Mouse (Mus musculus) Patski (cell line): ENCODE data around the gene Asic1. TPM values are rescaled to one million over a fixed set of nuclear protein-coding genes. Genes with fewer than 3 reads are reported as not detected.

ENCODE experiments used
- ATAC-seq: fragments of 100-300 bp; one replicate; pipeline ENCODE4 v1.8.0; 2021
- CTCF ChIA-PET: fragments of 350-600 bp; sonication (Branson Sonifier 250); formaldehyde crosslinking; loops from one replicate; lab custom pipeline; 2022; ENCODE audit warnings: inconsistent platforms; lab: Charles Lee
- POLR2A ChIA-PET: fragments of 350-600 bp; sonication (Branson Sonifier 250); formaldehyde crosslinking; loops from one replicate; lab custom pipeline; 2022; ENCODE audit warnings: antibody characterized with exemption, inconsistent platforms; lab: Charles Lee
- DNase-seq: peaks from one replicate; pipeline ENCODE4 v3.0.0-alpha.2; 2011; ENCODE audit warnings: low read depth, low spot score
- H3K27me3 ChIP-seq: fragments of 371-371 bp; one replicate; pipeline ENCODE4 v1.5.1; 2021
- CTCF ChIP-seq: fragments of 100-300 bp; IDR thresholded peaks from one replicate; pipeline ENCODE4 v1.5.1; 2021
- in situ Hi-C: fragments of 300-500 bp; cut with MboI; formaldehyde crosslinking; loops from 3 replicates; pipeline ENCODE4 v1.11.1; 2018; ENCODE audit warnings: low pct_unique_long_range_greater_than_20kb, mixed read lengths
- polyA plus RNA-seq: library from polyadenylated mRNA; unstranded; gene quantifications from one replicate; pipeline ENCODE4 v1.2.3, GENCODE M21; 2021

Gene Asic1
- polyA plus RNA-seq, 1 experiment from 2014 or later, result 7.6 TPM

DNA sequence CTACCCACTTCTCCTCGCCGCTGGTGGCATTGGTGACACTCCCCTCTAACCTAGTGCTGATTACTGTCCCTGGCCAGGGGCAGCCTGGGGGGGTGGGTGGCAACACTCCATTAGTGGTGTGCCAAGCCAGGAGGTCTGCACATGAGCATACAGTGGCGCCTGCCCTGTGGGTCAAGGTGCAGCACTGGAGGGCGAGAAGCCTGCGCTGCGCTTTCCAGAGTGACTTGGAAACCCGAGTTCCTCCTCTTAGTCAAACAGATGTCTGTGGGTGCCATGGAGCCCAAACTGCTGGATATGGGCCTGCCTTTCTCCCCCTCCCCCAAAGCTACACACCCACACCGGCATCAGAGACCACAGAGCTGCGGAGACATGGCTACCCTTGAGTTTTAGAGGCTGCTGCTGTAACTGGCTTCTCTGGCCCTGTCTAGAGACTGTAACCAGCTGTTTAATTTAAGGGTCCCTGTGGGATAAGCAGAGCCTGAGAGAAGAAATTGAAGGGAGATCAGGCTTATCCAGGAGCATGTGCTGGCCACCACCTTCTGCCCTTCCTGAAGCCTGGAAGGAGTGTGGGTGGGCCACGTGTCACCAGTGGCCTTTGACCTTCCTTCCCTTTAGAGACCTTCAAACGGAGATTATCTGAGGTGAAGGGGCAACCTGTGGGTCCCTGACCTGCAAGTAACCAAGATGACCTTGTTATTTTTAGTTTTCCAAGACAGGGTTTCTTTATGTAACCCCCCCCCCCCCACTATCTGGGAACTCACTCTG is 46.0 kb downstream of the Asic1 start:
- TF ChIP-seq CTCF, result no peak
- ATAC-seq, result no peak
- CTCF ChIA-PET, result interaction anchor here (2.2 to 2.8 kb wide), 2 partner anchors 8 to 10 kb away, joined by 16 to 17 read pairs; partner anchors contain the start of gene Gm17349
- DNase-seq, result no peak
- in situ Hi-C loops, result no loop called here
- POLR2A ChIA-PET, result interaction anchor here (1.0 to 2.4 kb wide), 3 partner anchors 8 to 11 kb away, joined by 4 to 7 read pairs (median 5); partner anchors contain the start of gene Cox14
- H3K27me3 ChIP-seq, result no peaks in the 10 kb centered on the region

DNA sequence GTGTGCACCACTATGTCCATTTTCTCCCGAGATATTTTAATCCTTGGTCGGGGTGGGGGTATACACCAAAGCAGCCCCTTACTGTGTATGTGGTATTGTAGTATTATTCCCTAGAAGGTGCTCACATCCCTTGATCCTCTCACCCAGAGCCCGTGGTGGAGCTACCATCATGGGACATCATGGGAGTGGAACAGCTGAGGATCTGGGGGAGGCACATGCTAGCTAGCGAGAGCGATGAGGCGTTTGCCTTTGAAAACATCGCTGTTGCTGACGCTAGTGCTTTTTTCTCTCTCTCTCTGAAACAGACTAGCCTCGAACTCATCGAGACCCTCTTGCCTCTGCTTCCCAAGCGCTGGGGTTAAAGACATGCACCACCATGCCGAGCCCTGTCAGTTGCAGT is 46.6 kb downstream of the Asic1 start:
- no peak for ATAC-seq
- POLR2A ChIA-PET, result no interaction called here

GRCm38 (mm10) chr15:99717386-99718334 is 47.5 kb downstream of the Asic1 start, which contains the start of gene Gpd1:
Gene Gpd1 (plus strand): TSS chr15:99717515.
- H3K27me3 ChIP-seq, result no peaks in the 10 kb centered on the region
- ATAC-seq (no peak), DNase-seq (no peak)
- ChIA-PET CTCF (no interaction called here), POLR2A (no interaction called here)
- in situ Hi-C loops, result no loop called here
- TF ChIP-seq CTCF, result no peak

More for the DNA sequence above, 46.6 kb downstream of the Asic1 start:
- TF ChIP-seq CTCF, result no peak
- DNase-seq, result no peak
- CTCF ChIA-PET, result no interaction called here
- H3K27me3 ChIP-seq, result no peaks in the 10 kb centered on the region
- in situ Hi-C loops, result no loop called here

- ChIA-PET POLR2A (no interaction called here), CTCF (no interaction called here)
- ATAC-seq (no peak), DNase-seq (no peak)
- no peak for TF ChIP-seq CTCF
- H3K27me3 ChIP-seq, result no peaks in the 10 kb centered on the region
- in situ Hi-C loops, result no loop called here
Observed at GRCm38 (mm10) chr15:99718461-99719021, 48.4 kb downstream of the Asic1 start.

- no peaks in the 10 kb centered on the region for H3K27me3 ChIP-seq
- POLR2A ChIA-PET, result no interaction called here
- TF ChIP-seq CTCF, result no peak
- ATAC-seq, result no peak
- CTCF ChIA-PET, result interaction anchor here (0.7 kb wide), 1 partner anchor 59 kb away, joined by 3 read pairs; no protein-coding TSS in a partner anchor
- DNase-seq, result no peak
- in situ Hi-C loops, result no loop called here
Observed at GRCm38 (mm10) chr15:99719865-99720264, 49.7 kb downstream of the Asic1 start.

- ATAC-seq, result no peak
- no peak for TF ChIP-seq CTCF
- H3K27me3 ChIP-seq, result no peaks in the 10 kb centered on the region
- POLR2A ChIA-PET, result interaction anchor here (1.7 kb wide), 1 partner anchor 10 kb away, joined by 4 read pairs; no protein-coding TSS in a partner anchor
- no peak for DNase-seq
- CTCF ChIA-PET, result interaction anchor here (1.1 to 1.4 kb wide), 2 partner anchors 16 to 84 kb away, joined by 3 read pairs; no protein-coding TSS in a partner anchor
- in situ Hi-C loops, result no loop called here
Observed at GRCm38 (mm10) chr15:99721921-99722743, 52.0 kb downstream of the Asic1 start.

GRCm38 (mm10) chr15:99723120-99723514 is 52.9 kb downstream of the Asic1 start:
- no peak for DNase-seq
- no peak for ATAC-seq
- no peak for TF ChIP-seq CTCF
- H3K27me3 ChIP-seq, result no peaks in the 10 kb centered on the region
- CTCF ChIA-PET, result interaction anchor here (0.9 to 2.0 kb wide), 5 partner anchors 8 to 83 kb away, joined by 3 to 16 read pairs (median 3); partner anchors contain the start of gene Gm17349
- in situ Hi-C loops, result no loop called here
- POLR2A ChIA-PET, result interaction anchor here (0.8 to 2.0 kb wide), 5 partner anchors 7 to 22 kb away, joined by 3 to 8 read pairs (median 4); no protein-coding TSS in a partner anchor

- DNase-seq (peak; percentile 31), ATAC-seq (peak; percentile 20)
- ChIA-PET POLR2A (interaction anchor here (0.5 to 2.0 kb wide), 6 partner anchors 8 to 23 kb away, joined by 3 to 8 read pairs (median 4); no protein-coding TSS in a partner anchor), CTCF (interaction anchor here (0.9 to 3.9 kb wide), 12 partner anchors 9 to 127 kb away, joined by 3 to 22 read pairs (median 4); partner anchors contain the start of gene Gm17349)
- TF ChIP-seq CTCF, result no peak
- in situ Hi-C loops, result no loop called here
- H3K27me3 ChIP-seq, result no peaks in the 10 kb centered on the region
Observed at GRCm38 (mm10) chr15:99723515-99724291, 53.5 kb downstream of the Asic1 start.
